ENCODE assay signal across 19 mouse cellular contexts in genomic region chr1:133203701-133204100, GRCm38 (mm10). TPM values are rescaled to one million over a fixed set of nuclear protein-coding genes. Genes with fewer than 3 reads are reported as not detected.
DNase-seq lines count a peak whose midpoint lies in the region; ATAC-seq and TF ChIP-seq lines count a peak whose summit lies in the region.
"Had no signal": no experiment of that assay in that cellular context is flagged by ENCODE, and none has a peak within 500 bp of the region (broad histone marks: within the 10 kb centered on the region; RNA-seq: fewer than 3 reads in every experiment).

No protein-coding gene starts in this region.

- H3K9me3 ChIP-seq in forebrain, embryonic 12.5 days: no peaks in the 10 kb centered on the region
- H3K9me3 ChIP-seq in forebrain, postnatal 0 days (ENCODE audit: low read length): no peaks in the 10 kb centered on the region
- H3K9me3 ChIP-seq in intestine, embryonic 15.5 days: no peaks in the 10 kb centered on the region
- H3K9me3 ChIP-seq in intestine, postnatal 0 days (ENCODE audit: control insufficient read depth): no peaks in the 10 kb centered on the region
- no peaks in the 10 kb centered on the region for H3K9me3 ChIP-seq in midbrain, embryonic 13.5 days
- no peaks in the 10 kb centered on the region for H3K9me3 ChIP-seq in midbrain, embryonic 11.5 days (ENCODE audit: control insufficient read depth, low read length)
- H3K9me3 ChIP-seq: embryonic facial prominence, embryonic 10.5 days; liver, embryonic 13.5 days had no signal

- no peak overlapping the region for H3K9ac ChIP-seq in forebrain, embryonic 12.5 days
- no peak overlapping the region for H3K9ac ChIP-seq in forebrain, postnatal 0 days
- H3K9ac ChIP-seq in intestine, embryonic 15.5 days: no peak overlapping the region
- no peak overlapping the region for H3K9ac ChIP-seq in intestine, postnatal 0 days (ENCODE audit: low read depth, low read length)
- no peak overlapping the region for H3K9ac ChIP-seq in midbrain, embryonic 13.5 days (replicated peaks)
- H3K9ac ChIP-seq in midbrain, embryonic 11.5 days (ENCODE audit: low read length): no peak overlapping the region
- H3K9ac ChIP-seq: liver, embryonic 13.5 days had no signal

- H3K4me3 ChIP-seq in forebrain, embryonic 12.5 days (replicated peaks): no peak overlapping the region
- H3K4me3 ChIP-seq in forebrain, postnatal 0 days (ENCODE audit: low read depth, low read length): no peak overlapping the region
- no peak overlapping the region for H3K4me3 ChIP-seq in intestine, embryonic 15.5 days (replicated peaks)
- H3K4me3 ChIP-seq in intestine, postnatal 0 days (ENCODE audit: low read depth, low read length): no peak overlapping the region
- H3K4me3 ChIP-seq in midbrain, embryonic 13.5 days (replicated peaks): no peak overlapping the region
- H3K4me3 ChIP-seq in midbrain, embryonic 11.5 days (ENCODE audit: low read depth, low read length): no peak overlapping the region
- H3K4me3 ChIP-seq: embryonic facial prominence, embryonic 10.5 days; heart, adult 2 months; left cerebral cortex, adult 2 months; liver, embryonic 13.5 days had no signal

- H3K27ac ChIP-seq in forebrain, embryonic 12.5 days: 0 out of 2 replicates have a peak overlapping the region, but pooled peaks have one; percentile 31
- H3K27ac ChIP-seq in forebrain, postnatal 0 days (ENCODE audit: low read depth, low read length): no peak overlapping the region
- H3K27ac ChIP-seq in intestine, embryonic 15.5 days: 0 out of 2 replicates have a peak overlapping the region, but pooled peaks have one; percentile 67
- no peak overlapping the region for H3K27ac ChIP-seq in intestine, postnatal 0 days (ENCODE audit: low read depth, low read length)
- peak overlapping the region; percentile 22 for H3K27ac ChIP-seq in midbrain, embryonic 13.5 days
- no peak overlapping the region for H3K27ac ChIP-seq in midbrain, embryonic 11.5 days (ENCODE audit: low read depth, low read length)
- H3K27ac ChIP-seq: embryonic facial prominence, embryonic 10.5 days; heart, adult 2 months; left cerebral cortex, adult 2 months; liver, embryonic 13.5 days had no signal

- DNase-seq in forebrain, postnatal 0 days: no peak
- DNase-seq in midbrain, embryonic 11.5 days (ENCODE audit: low spot score, missing footprints): no peak
- DNase-seq in frontal cortex, postnatal 36 days (ENCODE audit: low spot score in 2 of 2): no peak
- DNase-seq: cerebellum, adult 11 months; gastrocnemius, postnatal 36 days; heart, adult 2 months; heart, postnatal 36 days; liver, embryonic 13.5 days; retina, postnatal 1 day; right cerebral cortex, postnatal 25 days; thymus, postnatal 14 days had no signal

- no peak for ATAC-seq in forebrain, embryonic 12.5 days (ENCODE audit: low FRiP score)
- no peak for ATAC-seq in forebrain, postnatal 0 days
- ATAC-seq in intestine, embryonic 15.5 days: no peak
- no peak for ATAC-seq in intestine, postnatal 0 days
- ATAC-seq in midbrain, embryonic 13.5 days: peak; percentile 22; the same call in 1 of the 2 replicates
- ATAC-seq in midbrain, embryonic 11.5 days (ENCODE audit: low FRiP score): no peak
- ATAC-seq: CD4-positive, CD25-positive, alpha-beta regulatory T cell, adult 4 months; inflammation-experienced regulatory T-cells, adult 6 months had no signal

- peaks cover 56% of the 10 kb centered on the region for H3K4me1 ChIP-seq in forebrain, embryonic 12.5 days
- H3K4me1 ChIP-seq in forebrain, postnatal 0 days (ENCODE audit: insufficient read depth): peaks cover 12% of the 10 kb centered on the region; the same call in 1 of the 2 replicates
- peaks cover 39% of the 10 kb centered on the region for H3K4me1 ChIP-seq in intestine, embryonic 15.5 days (replicated peaks)
- H3K4me1 ChIP-seq in intestine, postnatal 0 days (replicated peaks; ENCODE audit: control insufficient read depth, insufficient read depth, low read length): peaks cover 2% of the 10 kb centered on the region; the same call in 1 of the 2 replicates
- H3K4me1 ChIP-seq in midbrain, embryonic 13.5 days (replicated peaks): peaks cover 65% of the 10 kb centered on the region
- peaks cover 28% of the 10 kb centered on the region for H3K4me1 ChIP-seq in midbrain, embryonic 11.5 days (ENCODE audit: control insufficient read depth, insufficient read depth, low read length)

- peaks cover 46% of the 10 kb centered on the region for H3K27me3 ChIP-seq in forebrain, embryonic 12.5 days
- H3K27me3 ChIP-seq in forebrain, postnatal 0 days (ENCODE audit: insufficient read depth, low read length): no peaks in the 10 kb centered on the region
- no peaks in the 10 kb centered on the region for H3K27me3 ChIP-seq in intestine, embryonic 15.5 days (replicated peaks)
- H3K27me3 ChIP-seq in intestine, postnatal 0 days (replicated peaks; ENCODE audit: control insufficient read depth, insufficient read depth, low read length): no peaks in the 10 kb centered on the region
- H3K27me3 ChIP-seq in midbrain, embryonic 13.5 days: no peaks in the 10 kb centered on the region
- H3K27me3 ChIP-seq in midbrain, embryonic 11.5 days (ENCODE audit: control insufficient read depth, insufficient read depth, low read length): no peaks in the 10 kb centered on the region

- WGBS in forebrain, embryonic 12.5 days: 38% methylated on average over 2 of the region's 2 CpGs
- 42% methylated on average over 2 of the region's 2 CpGs for WGBS in forebrain, postnatal 0 days
- 53% methylated on average over 2 of the region's 2 CpGs for WGBS in intestine, embryonic 15.5 days
- 42% methylated on average over 2 of the region's 2 CpGs for WGBS in intestine, postnatal 0 days
- 33% methylated on average over 2 of the region's 2 CpGs for WGBS in midbrain, embryonic 13.5 days
- WGBS in midbrain, embryonic 11.5 days: 42% methylated on average over 2 of the region's 2 CpGs

- no peak overlapping the region for H3K4me2 ChIP-seq in forebrain, embryonic 12.5 days
- H3K4me2 ChIP-seq in forebrain, postnatal 0 days (ENCODE audit: low read depth): no peak overlapping the region
- H3K4me2 ChIP-seq in intestine, embryonic 15.5 days (replicated peaks): no peak overlapping the region
- H3K4me2 ChIP-seq in intestine, postnatal 0 days (replicated peaks; ENCODE audit: low read depth): no peak overlapping the region
- no peak overlapping the region for H3K4me2 ChIP-seq in midbrain, embryonic 13.5 days (replicated peaks)
- no peak overlapping the region for H3K4me2 ChIP-seq in midbrain, embryonic 11.5 days
- H3K4me2 ChIP-seq: liver, embryonic 13.5 days had no signal

- no peaks in the 10 kb centered on the region for H3K36me3 ChIP-seq in forebrain, embryonic 12.5 days (replicated peaks)
- H3K36me3 ChIP-seq in forebrain, postnatal 0 days (ENCODE audit: insufficient read depth): no peaks in the 10 kb centered on the region
- no peaks in the 10 kb centered on the region for H3K36me3 ChIP-seq in intestine, embryonic 15.5 days
- no peaks in the 10 kb centered on the region for H3K36me3 ChIP-seq in intestine, postnatal 0 days (ENCODE audit: control insufficient read depth, insufficient read depth)
- H3K36me3 ChIP-seq in midbrain, embryonic 13.5 days: no peaks in the 10 kb centered on the region
- no peaks in the 10 kb centered on the region for H3K36me3 ChIP-seq in midbrain, embryonic 11.5 days (ENCODE audit: control insufficient read depth, insufficient read depth, low read length)
- H3K36me3 ChIP-seq: embryonic facial prominence, embryonic 10.5 days; liver, embryonic 13.5 days had no signal

- TF ChIP-seq CTCF in forebrain, postnatal 0 days (IDR thresholded peaks at IDR 0.05; ENCODE audit: low read depth): no peak
- no peak for TF ChIP-seq CTCF in intestine, postnatal 0 days (IDR thresholded peaks at IDR 0.05; ENCODE audit: low read depth)

RNA-seq across cellular contexts. Expression of gene Plekha6, which starts 39.7 kb away (rescaled TPM):
- 20.3 and 20.6 TPM in 2 replicates for polyA plus RNA-seq in forebrain, embryonic 12.5 days (2016; fragmentation: Nextera tagmentation; extraction: Ambion mirVana)
- total RNA-seq in forebrain, postnatal 0 days (2014; rRNA removed): 23.2 and 28.6 TPM in 2 replicates
- 3.4 and 5.7 TPM in 2 replicates for polyA plus RNA-seq in forebrain, postnatal 0 days (2015; fragmentation: Nextera tagmentation; extraction: Ambion mirVana)
- 13.7 and 15.3 TPM in 2 replicates for polyA plus RNA-seq in intestine, embryonic 15.5 days (2015; fragmentation: Nextera tagmentation; extraction: Ambion mirVana)
- polyA plus RNA-seq in intestine, postnatal 0 days (2015; fragmentation: Nextera tagmentation; extraction: Ambion mirVana): 7.5 and 8.0 TPM in 2 replicates
- 25.4 and 28.5 TPM in 2 replicates for polyA plus RNA-seq in midbrain, embryonic 13.5 days (2015; fragmentation: Nextera tagmentation; extraction: Ambion mirVana)
- 15.7 and 17.0 TPM in 2 replicates for polyA plus RNA-seq in midbrain, embryonic 11.5 days (2014; fragmentation: Nextera tagmentation; extraction: Ambion mirVana)
- polyA plus RNA-seq: CD4-positive, CD25-positive, alpha-beta regulatory T cell, adult 4 months had no signal

Comparison
In these comparisons a context has a peak if more than half of its experiments do, and no peak if none do; other contexts are left out.
1. H3K27ac ChIP-seq: peak in forebrain, embryonic 12.5 days (single experiment), intestine, embryonic 15.5 days (single experiment) and midbrain, embryonic 13.5 days (single experiment); none in forebrain, postnatal 0 days (single experiment), intestine, postnatal 0 days (single experiment) and midbrain, embryonic 11.5 days (single experiment).